Mouse (Mus musculus) cortical plate, adult 2 months (tissue): ENCODE results near the gene Gcn1l1.

Experiments used
- CTCF ChIP-seq: fragments of 200-500 bp; IDR thresholded peaks from 2 replicates; pipeline ENCODE4 v1.5.1; 2011; ENCODE audit warnings: mild to moderate bottlenecking, control low read depth, low read length; ENCODE audit not compliant: insufficient read depth; ENCODE audit errors: extremely low read depth
- POLR2A ChIP-seq: fragments of 200-500 bp; IDR thresholded peaks from 2 replicates; pipeline ENCODE4 v1.6.1; 2011; ENCODE audit warnings: mild to moderate bottlenecking, low read length, control low read depth; ENCODE audit not compliant: insufficient read depth; ENCODE audit errors: extremely low read depth

DNA sequence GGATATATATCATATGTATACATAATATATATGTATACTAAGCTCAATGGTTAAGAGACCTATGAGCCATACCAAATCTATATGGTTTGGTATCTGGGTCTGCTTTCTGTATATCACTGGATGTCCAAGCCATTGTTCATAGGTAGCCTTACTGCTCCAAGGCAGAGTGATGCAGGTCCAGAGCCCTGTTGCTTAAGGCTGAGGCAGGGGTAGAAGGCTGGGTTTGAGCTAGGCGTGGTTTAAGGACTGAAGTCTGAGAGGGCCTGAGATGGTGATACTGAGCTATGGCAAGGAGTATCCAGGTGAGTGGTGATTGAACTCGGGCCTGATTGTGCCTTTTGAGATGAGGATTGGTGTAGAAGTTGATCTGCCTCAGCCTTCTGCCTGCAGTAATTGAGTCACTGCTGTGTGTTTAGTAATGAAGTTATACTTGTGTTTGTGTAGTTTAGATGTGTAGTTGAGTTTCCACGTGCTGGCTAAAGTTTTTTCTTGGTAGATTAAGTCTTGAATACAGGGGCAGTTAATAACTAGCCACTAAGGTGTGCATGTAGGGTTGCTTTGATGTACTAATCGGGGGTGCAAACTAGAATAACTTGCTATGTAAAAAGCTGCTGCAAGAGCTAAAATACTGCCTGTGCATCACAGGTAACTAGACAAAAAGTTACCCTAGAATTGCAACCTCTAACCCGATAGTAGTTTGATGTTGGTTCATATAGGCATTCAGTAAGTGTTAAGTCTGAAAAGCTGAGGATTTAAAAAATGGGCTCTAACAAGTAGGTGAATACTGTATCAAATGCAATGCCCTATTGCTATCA is 1.1 kb upstream of the Gcn1l1 start:
- TF ChIP-seq POLR2A (no peak), CTCF (no peak)
